Mouse (Mus musculus) CD4-positive, CD25-positive, alpha-beta regulatory T cell, adult 9 weeks (primary cell): ENCODE data around the gene Zdhhc1. TPM values are rescaled to one million over a fixed set of nuclear protein-coding genes. Genes with fewer than 3 reads are reported as not detected.

ENCODE experiments used
- polyA plus RNA-seq: library from polyadenylated mRNA; unstranded; fragments of 100-300 nt; shearing (Covaris generic); gene quantifications from one replicate; pipeline ENCODE4 v1.2.1, GENCODE M21; 2017

The Zdhhc1 gene
- 2.3 TPM for polyA plus RNA-seq

GRCm38 (mm10) chr8:105496439-105497180 is at the start of gene Zdhhc1:
Zdhhc1 (minus strand) TSS chr8:105496902.

GRCm38 (mm10) chr8:105518436-105519313 is 22.0 kb upstream of the Zdhhc1 start, which contains the start of gene Hsd11b2:
Hsd11b2 (plus strand) TSS chr8:105518755.

GRCm38 (mm10) chr8:105471314-105472015 is 25.2 kb downstream of the Zdhhc1 start, which contains the start of gene Tppp3:
Tppp3 (minus strand) TSS chr8:105471526.

Other genes starting within 250 kb of the Zdhhc1 start
- 0.68 TPM for gene B3gnt9, start 241.7 kb downstream of the Zdhhc1 start, polyA plus RNA-seq
- gene Tradd, start 232.3 kb downstream of the Zdhhc1 start, polyA plus RNA-seq = 27.8 TPM
- 15.2 TPM for gene Fbxl8, start 232.3 kb downstream of the Zdhhc1 start, polyA plus RNA-seq
- 0.62 TPM for gene Hsf4, start 227.1 kb downstream of the Zdhhc1 start, polyA plus RNA-seq
- gene Nol3, start 220.8 kb downstream of the Zdhhc1 start, polyA plus RNA-seq = not detected
- gene 4931428F04Rik, start 207.0 kb downstream of the Zdhhc1 start, polyA plus RNA-seq = 2.4 TPM
- gene Exoc3l, start 200.8 kb downstream of the Zdhhc1 start, polyA plus RNA-seq = 0.76 TPM
- gene E2f4, start 199.2 kb downstream of the Zdhhc1 start, polyA plus RNA-seq = 54.4 TPM
- gene Elmo3, start 191.3 kb downstream of the Zdhhc1 start, polyA plus RNA-seq = 10.5 TPM
- gene Lrrc29, start 170.6 kb downstream of the Zdhhc1 start, polyA plus RNA-seq = 5.8 TPM
- gene Tmem208, start 170.5 kb downstream of the Zdhhc1 start, polyA plus RNA-seq = 158 TPM
- 1.5 TPM for gene Fhod1, start 148.9 kb downstream of the Zdhhc1 start, polyA plus RNA-seq
- 0.45 TPM for gene Slc9a5, start 148.1 kb downstream of the Zdhhc1 start, polyA plus RNA-seq
- gene Plekhg4, start 123.6 kb downstream of the Zdhhc1 start, polyA plus RNA-seq = 0.17 TPM
- gene Kctd19, start 83.4 kb downstream of the Zdhhc1 start, polyA plus RNA-seq = not detected
- not detected for gene Lrrc36, start 83.3 kb downstream of the Zdhhc1 start, polyA plus RNA-seq
- not detected for gene Tppp3, start 25.4 kb downstream of the Zdhhc1 start, polyA plus RNA-seq
- not detected for gene Hsd11b2, start 21.9 kb upstream of the Zdhhc1 start, polyA plus RNA-seq
- gene Atp6v0d1, start 69.1 kb upstream of the Zdhhc1 start, polyA plus RNA-seq = 55.5 TPM
- gene Ripor1, start 108.4 kb upstream of the Zdhhc1 start, polyA plus RNA-seq = 11.5 TPM
- 33.9 TPM for gene Ctcf, start 139.7 kb upstream of the Zdhhc1 start, polyA plus RNA-seq
- 0.72 TPM for gene Agrp, start 140.5 kb upstream of the Zdhhc1 start, polyA plus RNA-seq
- 12.1 TPM for gene Carmil2, start 189.4 kb upstream of the Zdhhc1 start, polyA plus RNA-seq
- 95.6 TPM for gene Acd, start 204.2 kb upstream of the Zdhhc1 start, polyA plus RNA-seq
- gene Pard6a, start 204.2 kb upstream of the Zdhhc1 start, polyA plus RNA-seq = 10.6 TPM
- not detected for gene 4933405L10Rik, start 210.8 kb upstream of the Zdhhc1 start, polyA plus RNA-seq
- gene Enkd1, start 211.3 kb upstream of the Zdhhc1 start, polyA plus RNA-seq = 3.4 TPM